Mouse (Mus musculus): ENCODE data around the gene Hbb-bh2. TPM values are rescaled to one million over a fixed set of nuclear protein-coding genes. Genes with fewer than 3 reads are reported as not detected.
"Not testable (repeated sequence)": the region's sequence is repeated elsewhere in the genome, so short reads cannot be mapped to it uniquely, and the experiment has no call there.

The Hbb-bh2 gene
- polyA plus RNA-seq, 1 experiment: not detected

GRCm38 (mm10) chr7:103854669-103855068 is 14.3 kb upstream of the Hbb-bh2 start:
- Histone ChIP-seq H3K4me1 (ENCODE audit: control insufficient read depth, insufficient read depth, low read length) (no peaks in the 10 kb centered on the region), H3K4me3 (ENCODE audit: insufficient read depth, low read length) (no peak overlapping the region), H3K27ac (ENCODE audit: insufficient read depth, low read length) (no peak overlapping the region)
- TF ChIP-seq CTCF (IDR thresholded peaks at IDR 0.05; ENCODE audit: extremely low read depth, insufficient read depth, low read length): no peak

GRCm38 (mm10) chr7:103853090-103853489 is 12.8 kb upstream of the Hbb-bh2 start, which contains the start of gene Hbb-y:
Gene Hbb-y, minus strand, starts transcription at chr7:103853216.
- no peak within 1 kb of the TSS for H3K27ac ChIP-seq (ENCODE audit: insufficient read depth, low read length)
- H3K4me3 ChIP-seq (ENCODE audit: insufficient read depth, low read length): no peak within 1 kb of the TSS
- TF ChIP-seq CTCF (IDR thresholded peaks at IDR 0.05; ENCODE audit: extremely low read depth, insufficient read depth, low read length): no peak
- no peak for TF ChIP-seq POLR2A (IDR thresholded peaks at IDR 0.05; ENCODE audit: extremely low read depth, insufficient read depth, low read length)
- no peaks in the 10 kb centered on the region for H3K4me1 ChIP-seq (ENCODE audit: control insufficient read depth, insufficient read depth, low read length)

GRCm38 (mm10) chr7:103844525-103845325 is 4.4 kb upstream of the Hbb-bh2 start:
- Histone ChIP-seq H3K4me1 (ENCODE audit: control insufficient read depth, insufficient read depth, low read length) (no peaks in the 10 kb centered on the region), H3K27ac (ENCODE audit: insufficient read depth, low read length) (no peak overlapping the region), H3K4me3 (ENCODE audit: insufficient read depth, low read length) (no peak overlapping the region)
- TF ChIP-seq POLR2A (IDR thresholded peaks at IDR 0.05; ENCODE audit: extremely low read depth, insufficient read depth, low read length) (no peak), CTCF (IDR thresholded peaks at IDR 0.05; ENCODE audit: extremely low read depth, insufficient read depth, low read length) (no peak)

GRCm38 (mm10) chr7:103843034-103843433 is 2.7 kb upstream of the Hbb-bh2 start, which contains the start of gene Hbb-bh1:
Gene Hbb-bh1, minus strand, starts transcription at chr7:103843164.
- H3K4me1 ChIP-seq (ENCODE audit: control insufficient read depth, insufficient read depth, low read length): no peaks in the 10 kb centered on the region
- TF ChIP-seq CTCF (IDR thresholded peaks at IDR 0.05; ENCODE audit: extremely low read depth, insufficient read depth, low read length): no peak
- no peak for TF ChIP-seq POLR2A (IDR thresholded peaks at IDR 0.05; ENCODE audit: extremely low read depth, insufficient read depth, low read length)
- H3K27ac ChIP-seq (ENCODE audit: insufficient read depth, low read length): no peak within 1 kb of the TSS
- H3K4me3 ChIP-seq (ENCODE audit: insufficient read depth, low read length): no peak within 1 kb of the TSS

- Histone ChIP-seq H3K27ac (ENCODE audit: insufficient read depth, low read length) (no peak within 1 kb of the TSS), H3K4me3 (ENCODE audit: insufficient read depth, low read length) (no peak within 1 kb of the TSS), H3K4me1 (ENCODE audit: control insufficient read depth, insufficient read depth, low read length) (no peaks in the 10 kb centered on the region)
- no peak for TF ChIP-seq CTCF (IDR thresholded peaks at IDR 0.05; ENCODE audit: extremely low read depth, insufficient read depth, low read length)
These were observed 12.5 kb downstream of the Hbb-bh2 start, which contains the start of gene Hbb-bs for GRCm38 (mm10) chr7:103827808-103828207. Gene Hbb-bs, minus strand, starts transcription at chr7:103828096.

GRCm38 (mm10) chr7:103827139-103827538 is 13.2 kb downstream of the Hbb-bh2 start:
- H3K4me3 ChIP-seq (ENCODE audit: insufficient read depth, low read length); H3K27ac ChIP-seq (ENCODE audit: insufficient read depth, low read length); H3K4me1 ChIP-seq (ENCODE audit: control insufficient read depth, insufficient read depth, low read length): not testable (repeated sequence)

- H3K4me3 ChIP-seq (ENCODE audit: insufficient read depth, low read length): no peak overlapping the region
- no peak for TF ChIP-seq CTCF (IDR thresholded peaks at IDR 0.05; ENCODE audit: extremely low read depth, insufficient read depth, low read length)
- TF ChIP-seq POLR2A (IDR thresholded peaks at IDR 0.05; ENCODE audit: extremely low read depth, insufficient read depth, low read length): no peak
- no peaks in the 10 kb centered on the region for H3K4me1 ChIP-seq (ENCODE audit: control insufficient read depth, insufficient read depth, low read length)
- no peak overlapping the region for H3K27ac ChIP-seq (ENCODE audit: insufficient read depth, low read length)
These were observed 13.9 kb downstream of the Hbb-bh2 start for GRCm38 (mm10) chr7:103826255-103826887.

GRCm38 (mm10) chr7:103825536-103826254 is 14.6 kb downstream of the Hbb-bh2 start:
- Histone ChIP-seq H3K4me1 (ENCODE audit: control insufficient read depth, insufficient read depth, low read length) (no peaks in the 10 kb centered on the region), H3K27ac (ENCODE audit: insufficient read depth, low read length) (no peak overlapping the region), H3K4me3 (ENCODE audit: insufficient read depth, low read length) (no peak overlapping the region)
- TF ChIP-seq CTCF (IDR thresholded peaks at IDR 0.05; ENCODE audit: extremely low read depth, insufficient read depth, low read length): no peak

- TF ChIP-seq CTCF (IDR thresholded peaks at IDR 0.05; ENCODE audit: extremely low read depth, insufficient read depth, low read length) (no peak), POLR2A (IDR thresholded peaks at IDR 0.05; ENCODE audit: extremely low read depth, insufficient read depth, low read length) (no peak)
- H3K27ac ChIP-seq (ENCODE audit: insufficient read depth, low read length): no peak overlapping the region
- no peak overlapping the region for H3K4me3 ChIP-seq (ENCODE audit: insufficient read depth, low read length)
- H3K4me1 ChIP-seq (ENCODE audit: control insufficient read depth, insufficient read depth, low read length): no peaks in the 10 kb centered on the region
These were observed 15.7 kb downstream of the Hbb-bh2 start for GRCm38 (mm10) chr7:103824597-103824996.

- not testable (repeated sequence) for H3K4me3 ChIP-seq (ENCODE audit: insufficient read depth, low read length); H3K27ac ChIP-seq (ENCODE audit: insufficient read depth, low read length); H3K4me1 ChIP-seq (ENCODE audit: control insufficient read depth, insufficient read depth, low read length)
These were observed 25.2 kb downstream of the Hbb-bh2 start for GRCm38 (mm10) chr7:103815085-103815484.
